Mouse (Mus musculus) cortical plate, adult 2 months (tissue): ENCODE results near the gene B3gnt9.

Experiments used
- CTCF ChIP-seq: fragments of 200-500 bp; IDR thresholded peaks from 2 replicates; pipeline ENCODE4 v1.5.1; 2011; ENCODE audit warnings: mild to moderate bottlenecking, control low read depth, low read length; ENCODE audit not compliant: insufficient read depth; ENCODE audit errors: extremely low read depth
- POLR2A ChIP-seq: fragments of 200-500 bp; IDR thresholded peaks from 2 replicates; pipeline ENCODE4 v1.6.1; 2011; ENCODE audit warnings: mild to moderate bottlenecking, low read length, control low read depth; ENCODE audit not compliant: insufficient read depth; ENCODE audit errors: extremely low read depth

GRCm38 (mm10) chr8:105264024-105264982 is 9.3 kb upstream of the B3gnt9 start, which contains the start of the genes Tradd and Fbxl8:
- no peak for TF ChIP-seq CTCF
- no peak for TF ChIP-seq POLR2A
